ENCODE assay signal across 17 mouse cellular contexts in genomic region chr10:46742131-46742530, GRCm38 (mm10).
"Had no signal": no experiment of that assay in that cellular context is flagged by ENCODE, and none has a peak within 500 bp of the region (broad histone marks: within the 10 kb centered on the region; RNA-seq: fewer than 3 reads in every experiment).

No protein-coding gene starts in this region.

- H3K4me3 ChIP-seq: neural tube, embryonic 12.5 days; neural tube, embryonic 13.5 days; neural tube, embryonic 15.5 days; stomach, embryonic 15.5 days had no signal

- H3K36me3 ChIP-seq: neural tube, embryonic 12.5 days; neural tube, embryonic 13.5 days; neural tube, embryonic 15.5 days; stomach, embryonic 15.5 days had no signal

- H3K4me1 ChIP-seq: neural tube, embryonic 12.5 days; neural tube, embryonic 13.5 days; neural tube, embryonic 15.5 days; stomach, embryonic 15.5 days had no signal

- H3K9ac ChIP-seq: neural tube, embryonic 12.5 days; neural tube, embryonic 13.5 days; neural tube, embryonic 15.5 days; stomach, embryonic 15.5 days had no signal

- H3K27me3 ChIP-seq: neural tube, embryonic 12.5 days; neural tube, embryonic 13.5 days; neural tube, embryonic 15.5 days; stomach, embryonic 15.5 days had no signal

- H3K27ac ChIP-seq: neural tube, embryonic 12.5 days; neural tube, embryonic 13.5 days; neural tube, embryonic 15.5 days; stomach, embryonic 15.5 days; stomach, postnatal 0 days had no signal

- H3K9me3 ChIP-seq: neural tube, embryonic 12.5 days; neural tube, embryonic 15.5 days; stomach, embryonic 15.5 days had no signal

- DNase-seq: retina, postnatal 1 day; right cerebral cortex, adult 18-20 months; right cerebral cortex, postnatal 14 days; right cerebral cortex, postnatal 25 days; right cerebral cortex, postnatal 4 days; spleen, adult 18-20 months; thymus, adult 18-20 months; thymus, adult 2 months; thymus, postnatal 14 days; thymus, postnatal 25 days; thymus, postnatal 36 days; thymus, postnatal 4 days had no signal
